Mouse (Mus musculus) liver, postnatal 0 days (tissue): ENCODE measurements around the gene Acot6.

ENCODE experiments used
- CTCF ChIP-seq: sonication (generic); IDR thresholded peaks from 2 replicates; pipeline ENCODE4 v1.5.1; 2016; ENCODE audit warnings: antibody characterized with exemption, low read depth
- EP300 ChIP-seq: IDR thresholded peaks from 2 replicates; pipeline ENCODE4 v1.6.1; 2016; ENCODE audit warnings: antibody characterized with exemption, low read depth, mild to moderate bottlenecking

GRCm38 (mm10) chr12:84063228-84063627 lies 37.2 kb upstream of the Acot6 start:
- no peak for TF ChIP-seq EP300
- TF ChIP-seq CTCF, result peak; percentile 56
